Mouse (Mus musculus) forebrain, embryonic 12.5 days (tissue): ENCODE results near the gene Pth2. TPM values are rescaled to one million over a fixed set of nuclear protein-coding genes. Genes with fewer than 3 reads are reported as not detected.
"Not testable (repeated sequence)": the region's sequence is repeated elsewhere in the genome, so short reads cannot be mapped to it uniquely, and the experiment has no call there.

Source experiments
- ATAC-seq: fragments of 200-750 bp; cut with Nextera tagmentation; 2 replicates; pipeline ENCODE4 v1.8.0; 2017; ENCODE audit warnings: moderate TSS enrichment; ENCODE audit not compliant: low FRiP score
- H3K27ac ChIP-seq: fragments of 300-500 bp; sonication (generic); 2 replicates; pipeline ENCODE4 v1.5.1; 2016; ENCODE audit warnings: mild to moderate bottlenecking
- H3K27me3 ChIP-seq: fragments of 300-500 bp; sonication (generic); 2 replicates; pipeline ENCODE4 v1.6.1; 2016; ENCODE audit warnings: mild to moderate bottlenecking
- H3K36me3 ChIP-seq: fragments of 300-500 bp; sonication (generic); replicated peaks from 2 replicates; pipeline ENCODE4 v1.6.1; 2016; ENCODE audit warnings: mild to moderate bottlenecking
- H3K4me1 ChIP-seq: fragments of 300-500 bp; sonication (generic); 2 replicates; pipeline ENCODE4 v1.6.1; 2016
- H3K4me2 ChIP-seq: fragments of 300-500 bp; sonication (generic); 2 replicates; pipeline ENCODE4 v1.6.1; 2016; ENCODE audit warnings: mild to moderate bottlenecking, moderate library complexity
- H3K4me3 ChIP-seq: fragments of 300-500 bp; sonication (generic); replicated peaks from 2 replicates; pipeline ENCODE4 v1.5.1; 2016; ENCODE audit warnings: mild to moderate bottlenecking
- H3K9ac ChIP-seq: fragments of 300-500 bp; sonication (generic); 2 replicates; pipeline ENCODE4 v1.6.1; 2016; ENCODE audit warnings: mild to moderate bottlenecking
- H3K9me3 ChIP-seq: fragments of 300-500 bp; sonication (generic); 2 replicates; pipeline ENCODE4 v1.6.1; 2016
- WGBS: fragments of 180-500 bp; shearing (Covaris S2); methylation state at CpG from one replicate; pipeline ENCODE4 v1.1.7; 2016; 5-methylcytosine and 5-hydroxymethylcytosine counted together
- polyA plus RNA-seq: library from polyadenylated mRNA; unstranded; fragments of >200 nt; fragmentation: Nextera tagmentation; extraction: Ambion mirVana; gene quantifications from 2 replicates; pipeline ENCODE4 v1.2.1, GENCODE M21; 2016

Gene Pth2
- polyA plus RNA-seq, 1 experiment from 2014 or later: 1.5 TPM

- no peak overlapping the region for H3K27ac ChIP-seq
- H3K4me1 ChIP-seq: peaks cover 2% of the 10 kb centered on the region; the same call in 1 of the 2 replicates
- no peaks in the 10 kb centered on the region for H3K27me3 ChIP-seq
- peaks cover 37% of the 10 kb centered on the region for H3K36me3 ChIP-seq
- no peaks in the 10 kb centered on the region for H3K9me3 ChIP-seq
- WGBS: 87% methylated on average over 13 of the region's 13 CpGs
- H3K9ac ChIP-seq: no peak overlapping the region
- H3K4me3 ChIP-seq: no peak overlapping the region
- no peak overlapping the region for H3K4me2 ChIP-seq
- no peak for ATAC-seq
Measured at GRCm38 (mm10) chr7:45144368-45145174, 36.2 kb upstream of the Pth2 start.

GRCm38 (mm10) chr7:45145460-45145859 lies 35.3 kb upstream of the Pth2 start:
- peaks cover 37% of the 10 kb centered on the region for H3K36me3 ChIP-seq
- ATAC-seq: no peak
- peaks cover 8% of the 10 kb centered on the region; the same call in 1 of the 2 replicates for H3K4me1 ChIP-seq
- no peak overlapping the region for H3K27ac ChIP-seq
- H3K9me3 ChIP-seq: no peaks in the 10 kb centered on the region
- WGBS: 94% methylated on average over 8 of the region's 8 CpGs
- no peaks in the 10 kb centered on the region for H3K27me3 ChIP-seq
- no peak overlapping the region for H3K9ac ChIP-seq
- H3K4me3 ChIP-seq: no peak overlapping the region
- no peak overlapping the region for H3K4me2 ChIP-seq

GRCm38 (mm10) chr7:45147267-45147666 lies 33.5 kb upstream of the Pth2 start:
- Histone ChIP-seq H3K27ac (no peak overlapping the region), H3K27me3 (no peaks in the 10 kb centered on the region), H3K36me3 (peaks cover 33% of the 10 kb centered on the region), H3K9me3 (no peaks in the 10 kb centered on the region), H3K4me3 (no peak overlapping the region), H3K9ac (no peak overlapping the region), H3K4me1 (peaks cover 17% of the 10 kb centered on the region), H3K4me2 (no peak overlapping the region)
- WGBS: 93% methylated on average over 11 of the region's 11 CpGs
- ATAC-seq: no peak

- no peak overlapping the region for H3K4me2 ChIP-seq
- 89% methylated on average over 11 of the region's 11 CpGs for WGBS
- no peak overlapping the region for H3K4me3 ChIP-seq
- no peak overlapping the region for H3K27ac ChIP-seq
- peaks cover 28% of the 10 kb centered on the region for H3K36me3 ChIP-seq
- H3K27me3 ChIP-seq: no peaks in the 10 kb centered on the region
- H3K9ac ChIP-seq: no peak overlapping the region
- ATAC-seq: no peak
- H3K9me3 ChIP-seq: no peaks in the 10 kb centered on the region
- peaks cover 17% of the 10 kb centered on the region for H3K4me1 ChIP-seq
Measured at GRCm38 (mm10) chr7:45147899-45148298, 32.9 kb upstream of the Pth2 start.

- Histone ChIP-seq H3K9ac (no peak overlapping the region), H3K4me2 (no peak overlapping the region), H3K9me3 (no peaks in the 10 kb centered on the region), H3K27ac (no peak overlapping the region), H3K4me3 (no peak overlapping the region), H3K4me1 (peaks cover 22% of the 10 kb centered on the region), H3K27me3 (no peaks in the 10 kb centered on the region), H3K36me3 (peaks cover 23% of the 10 kb centered on the region)
- no peak for ATAC-seq
- WGBS: 80% methylated on average over 4 of the region's 4 CpGs
Measured at GRCm38 (mm10) chr7:45148534-45149098, 32.2 kb upstream of the Pth2 start.

DNA sequence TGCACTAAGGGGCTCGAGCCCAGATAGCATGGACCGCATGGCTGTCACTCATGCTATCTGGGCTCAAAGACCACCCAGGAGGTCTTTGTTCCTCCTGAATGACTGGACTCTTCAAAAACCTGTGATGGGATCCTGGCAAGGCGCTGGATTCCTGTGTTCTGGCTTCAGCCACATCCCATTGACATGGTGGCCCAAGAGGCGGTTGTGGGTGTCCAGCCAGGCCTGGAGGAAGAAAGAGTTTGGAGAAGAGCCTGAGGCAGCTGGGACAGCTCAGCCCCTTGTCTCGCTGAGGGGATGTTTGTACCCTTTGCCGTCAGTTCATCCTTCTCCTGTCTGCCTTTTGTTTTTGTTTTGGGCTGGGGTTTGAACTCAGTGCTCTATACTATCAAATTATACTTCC lies 31.2 kb upstream of the Pth2 start:
- 35% methylated on average over 6 of the region's 6 CpGs for WGBS

GRCm38 (mm10) chr7:45150321-45150720 lies 30.5 kb upstream of the Pth2 start:
- Histone ChIP-seq H3K27ac (no peak overlapping the region), H3K4me1 (peaks cover 30% of the 10 kb centered on the region), H3K9ac (no peak overlapping the region), H3K36me3 (peaks cover 9% of the 10 kb centered on the region; the same call in 1 of the 2 replicates), H3K27me3 (no peaks in the 10 kb centered on the region), H3K9me3 (no peaks in the 10 kb centered on the region), H3K4me2 (no peak overlapping the region), H3K4me3 (no peak overlapping the region)
- WGBS: 69% methylated on average over 4 of the region's 4 CpGs
- ATAC-seq: no peak

More for the DNA sequence above, 31.2 kb upstream of the Pth2 start:
- Histone ChIP-seq H3K9me3 (no peaks in the 10 kb centered on the region), H3K27me3 (no peaks in the 10 kb centered on the region), H3K4me1 (peaks cover 23% of the 10 kb centered on the region), H3K4me2 (no peak overlapping the region), H3K36me3 (peaks cover 13% of the 10 kb centered on the region), H3K4me3 (no peak overlapping the region), H3K9ac (no peak overlapping the region), H3K27ac (no peak overlapping the region)
- no peak for ATAC-seq

- H3K4me3 ChIP-seq: no peak overlapping the region
- H3K9me3 ChIP-seq: no peaks in the 10 kb centered on the region
- H3K27ac ChIP-seq: no peak overlapping the region
- H3K4me2 ChIP-seq: no peak overlapping the region
- WGBS: 58% methylated on average over 11 of the region's 11 CpGs
- no peak overlapping the region for H3K9ac ChIP-seq
- no peaks in the 10 kb centered on the region for H3K27me3 ChIP-seq
- peaks cover 33% of the 10 kb centered on the region for H3K4me1 ChIP-seq
- no peak for ATAC-seq
- 0 out of 2 replicates have a peak, but pooled peaks cover 4% of the 10 kb centered on the region for H3K36me3 ChIP-seq
Measured at GRCm38 (mm10) chr7:45151303-45151702, 29.5 kb upstream of the Pth2 start.

- H3K27me3 ChIP-seq, H3K27ac ChIP-seq, H3K4me3 ChIP-seq, H3K36me3 ChIP-seq, H3K9me3 ChIP-seq, ATAC-seq, H3K9ac ChIP-seq: not testable (repeated sequence)
- WGBS: 88% methylated on average over 2 of the region's 2 CpGs
- H3K4me2 ChIP-seq: peak overlapping the region; percentile 81; the same call in 1 of the 2 replicates
- H3K4me1 ChIP-seq: peaks cover 33% of the 10 kb centered on the region
Measured at GRCm38 (mm10) chr7:45153052-45153451, 27.7 kb upstream of the Pth2 start.

DNA sequence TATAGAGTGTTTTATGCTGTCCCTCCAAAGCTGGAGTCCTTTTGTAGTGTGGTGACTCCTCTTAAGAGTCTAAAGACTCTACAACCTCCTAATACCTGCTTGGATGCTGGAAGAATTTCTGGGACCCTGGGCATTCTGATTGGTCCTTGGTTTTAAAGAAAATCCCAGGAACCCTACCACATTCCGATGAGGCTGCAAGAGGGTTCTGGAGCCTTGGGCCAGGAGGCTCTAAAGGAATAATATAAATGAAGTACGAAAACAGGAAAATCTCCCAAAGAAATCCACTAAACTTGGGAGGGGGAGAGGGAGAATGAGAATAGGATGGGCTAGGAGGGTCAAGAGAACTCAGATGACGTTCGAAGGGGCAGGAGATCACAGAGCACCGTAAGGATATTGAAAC lies 27.2 kb upstream of the Pth2 start:
- Histone ChIP-seq H3K36me3 (peaks cover 11% of the 10 kb centered on the region), H3K27ac (peak overlapping the region; percentile 92), H3K9ac (peak overlapping the region; percentile 78), H3K9me3 (no peaks in the 10 kb centered on the region), H3K4me2 (peak overlapping the region; percentile 81), H3K27me3 (no peaks in the 10 kb centered on the region), H3K4me1 (peaks cover 33% of the 10 kb centered on the region), H3K4me3 (peak overlapping the region; percentile 68)
- WGBS: 4% methylated on average over 5 of the region's 5 CpGs
- peak; percentile 9; the same call in 1 of the 2 replicates for ATAC-seq

DNA sequence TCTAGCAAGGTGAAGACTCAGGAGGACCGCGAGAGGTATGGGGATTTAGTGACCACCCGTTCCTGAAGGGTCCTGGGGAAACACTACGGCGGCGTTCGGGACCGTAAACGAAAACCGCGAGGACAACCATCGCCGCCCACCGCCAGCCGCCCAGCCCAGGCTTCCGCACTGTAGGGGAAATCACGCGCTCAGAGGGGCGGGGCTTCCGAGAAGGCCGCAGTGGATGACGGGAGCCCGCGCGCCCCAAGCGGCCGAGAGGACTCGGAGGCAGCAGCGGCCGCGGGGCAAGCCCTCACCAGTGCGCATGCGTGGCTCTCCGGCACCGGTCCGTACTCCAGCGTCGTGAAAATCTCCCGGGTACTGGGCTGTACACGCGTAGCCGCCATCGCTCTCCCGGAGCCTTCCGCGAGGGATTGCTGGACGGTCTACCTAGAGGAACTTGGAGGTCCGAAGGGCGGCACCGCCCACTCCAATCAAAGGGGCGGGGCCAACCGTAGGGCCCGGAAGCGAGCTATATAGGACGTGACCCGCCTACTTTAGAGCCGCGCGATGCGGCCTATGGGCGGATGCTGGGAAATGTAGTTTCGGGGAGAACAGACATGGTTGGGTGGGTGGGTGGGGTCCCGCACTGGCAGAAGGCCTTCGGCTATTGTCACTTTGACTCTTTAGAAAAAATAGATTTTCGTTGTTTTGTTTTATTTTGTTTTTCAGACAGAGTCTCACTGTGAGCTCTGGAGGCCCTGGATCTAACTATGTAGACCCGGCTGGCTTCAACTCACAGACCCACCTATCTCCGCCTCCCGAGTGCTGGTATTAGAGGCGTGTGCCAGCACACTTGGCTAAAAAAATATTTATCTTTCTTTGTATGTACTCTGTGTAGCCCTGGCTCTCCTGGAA lies 26.5 kb upstream of the Pth2 start, which contains the start of the genes Pih1d1 and Aldh16a1:
Pih1d1 (plus strand) TSS at position 208 of the 897 bp plus-strand sequence.
Aldh16a1 (minus strand) TSS at position 489 of the 897 bp plus-strand sequence.
- Histone ChIP-seq H3K27me3 (no peaks in the 10 kb centered on the region), H3K9me3 (no peaks in the 10 kb centered on the region), H3K27ac (peak within 1 kb of the TSS; percentile 92), H3K4me1 (peaks cover 33% of the 10 kb centered on the region), H3K9ac (peak within 1 kb of the TSS; percentile 78), H3K36me3 (peaks cover 18% of the 10 kb centered on the region), H3K4me2 (peak within 1 kb of the TSS; percentile 81), H3K4me3 (peak within 1 kb of the TSS; percentile 68)
- 6% methylated on average over 68 of the region's 69 CpGs for WGBS
- ATAC-seq: peak; percentile 96
